In the genomic region with DNA sequence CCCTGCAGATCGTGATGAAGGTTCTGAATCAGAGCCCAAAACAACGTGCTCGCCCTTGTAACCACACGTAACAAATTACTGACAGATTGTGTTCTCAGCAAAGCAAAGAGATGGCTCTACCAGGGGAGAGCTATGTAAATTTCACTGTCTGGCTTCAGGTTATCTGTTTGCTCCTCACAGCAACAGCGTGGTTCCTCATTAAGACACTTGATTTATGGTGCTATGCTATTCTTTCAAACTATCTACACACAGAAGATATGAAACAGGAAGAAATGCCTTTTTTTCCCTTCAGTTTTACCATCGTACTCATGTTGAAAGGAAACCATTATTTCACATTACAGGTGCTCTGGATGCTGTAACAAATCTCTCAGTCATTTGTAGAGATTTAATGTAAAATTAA, we compare ENCODE assay signal across 26 mouse cellular contexts.
DNase-seq lines count a peak whose midpoint lies in the region; ATAC-seq lines count a peak whose summit lies in the region.
"Had no signal": no experiment of that assay in that cellular context is flagged by ENCODE, and none has a peak within 500 bp of the region (broad histone marks: within the 10 kb centered on the region; RNA-seq: fewer than 3 reads in every experiment).

No protein-coding gene starts in this region.

- no peaks in the 10 kb centered on the region for H3K9me3 ChIP-seq in hindbrain, embryonic 14.5 days (ENCODE audit: control insufficient read depth, low read length)
- no peaks in the 10 kb centered on the region for H3K9me3 ChIP-seq in hindbrain, embryonic 11.5 days (ENCODE audit: control insufficient read depth, low read length)
- H3K9me3 ChIP-seq in midbrain, embryonic 15.5 days, result no peaks in the 10 kb centered on the region
- H3K9me3 ChIP-seq in midbrain, embryonic 11.5 days (ENCODE audit: control insufficient read depth, low read length), result no peaks in the 10 kb centered on the region
- H3K9me3 ChIP-seq: forebrain, embryonic 10.5 days; forebrain, embryonic 13.5 days; G1E; hindbrain, embryonic 15.5 days; intestine, embryonic 15.5 days had no signal

- peak overlapping the region; percentile 10; the same call in 1 of the 2 replicates for H3K27ac ChIP-seq in hindbrain, embryonic 14.5 days
- H3K27ac ChIP-seq in hindbrain, embryonic 11.5 days (ENCODE audit: low read depth, low read length), result no peak overlapping the region
- H3K27ac ChIP-seq in midbrain, embryonic 15.5 days, result 0 out of 2 replicates have a peak overlapping the region, but pooled peaks have one; percentile 20
- H3K27ac ChIP-seq in midbrain, embryonic 11.5 days (ENCODE audit: low read depth, low read length), result no peak overlapping the region
- H3K27ac ChIP-seq: forebrain, embryonic 10.5 days; forebrain, embryonic 13.5 days; hindbrain, embryonic 15.5 days; intestine, embryonic 15.5 days had no signal

- no peak overlapping the region for H3K4me3 ChIP-seq in hindbrain, embryonic 14.5 days (replicated peaks; ENCODE audit: low read length)
- H3K4me3 ChIP-seq in hindbrain, embryonic 11.5 days (ENCODE audit: low read depth, low read length), result no peak overlapping the region
- H3K4me3 ChIP-seq in midbrain, embryonic 15.5 days, result no peak overlapping the region
- no peak overlapping the region for H3K4me3 ChIP-seq in midbrain, embryonic 11.5 days (ENCODE audit: low read depth, low read length)
- H3K4me3 ChIP-seq: forebrain, embryonic 10.5 days; forebrain, embryonic 13.5 days; hindbrain, embryonic 15.5 days; intestine, embryonic 15.5 days had no signal

- H3K4me2 ChIP-seq in hindbrain, embryonic 14.5 days (replicated peaks), result no peak overlapping the region
- H3K4me2 ChIP-seq in hindbrain, embryonic 11.5 days (replicated peaks; ENCODE audit: low read depth, low read length), result no peak overlapping the region
- no peak overlapping the region for H3K4me2 ChIP-seq in midbrain, embryonic 15.5 days
- no peak overlapping the region for H3K4me2 ChIP-seq in midbrain, embryonic 11.5 days
- H3K4me2 ChIP-seq: forebrain, embryonic 13.5 days; heart, embryonic 11.5 days; hindbrain, embryonic 15.5 days; intestine, embryonic 15.5 days had no signal

- no peaks in the 10 kb centered on the region for H3K27me3 ChIP-seq in hindbrain, embryonic 14.5 days (ENCODE audit: control insufficient read depth, insufficient read depth, low read length)
- no peaks in the 10 kb centered on the region for H3K27me3 ChIP-seq in hindbrain, embryonic 11.5 days (ENCODE audit: control insufficient read depth, insufficient read depth, low read length)
- no peaks in the 10 kb centered on the region for H3K27me3 ChIP-seq in midbrain, embryonic 15.5 days (replicated peaks)
- H3K27me3 ChIP-seq in midbrain, embryonic 11.5 days (ENCODE audit: control insufficient read depth, insufficient read depth, low read length), result no peaks in the 10 kb centered on the region
- H3K27me3 ChIP-seq: CH12.LX; forebrain, embryonic 13.5 days; hindbrain, embryonic 15.5 days; intestine, embryonic 15.5 days had no signal

- no peak overlapping the region for H3K9ac ChIP-seq in hindbrain, embryonic 14.5 days
- H3K9ac ChIP-seq in hindbrain, embryonic 11.5 days (ENCODE audit: low read depth, low read length), result no peak overlapping the region
- H3K9ac ChIP-seq in midbrain, embryonic 15.5 days, result no peak overlapping the region
- H3K9ac ChIP-seq in midbrain, embryonic 11.5 days (ENCODE audit: low read length), result no peak overlapping the region
- H3K9ac ChIP-seq: forebrain, embryonic 13.5 days; hindbrain, embryonic 15.5 days; intestine, embryonic 15.5 days had no signal

- WGBS in hindbrain, embryonic 14.5 days, result 72% methylated on average over 6 of the region's 6 CpGs
- 88% methylated on average over 6 of the region's 6 CpGs for WGBS in hindbrain, embryonic 11.5 days
- 67% methylated on average over 6 of the region's 6 CpGs for WGBS in midbrain, embryonic 15.5 days
- WGBS in midbrain, embryonic 11.5 days, result 90% methylated on average over 6 of the region's 6 CpGs

- no peaks in the 10 kb centered on the region for H3K36me3 ChIP-seq in hindbrain, embryonic 14.5 days (replicated peaks; ENCODE audit: control insufficient read depth, insufficient read depth)
- H3K36me3 ChIP-seq in hindbrain, embryonic 11.5 days (ENCODE audit: control insufficient read depth, insufficient read depth, low read length), result no peaks in the 10 kb centered on the region
- H3K36me3 ChIP-seq in midbrain, embryonic 15.5 days (replicated peaks), result no peaks in the 10 kb centered on the region
- no peaks in the 10 kb centered on the region for H3K36me3 ChIP-seq in midbrain, embryonic 11.5 days (ENCODE audit: control insufficient read depth, insufficient read depth, low read length)
- H3K36me3 ChIP-seq: forebrain, embryonic 10.5 days; hindbrain, embryonic 15.5 days; intestine, embryonic 15.5 days had no signal

- no peak for ATAC-seq in hindbrain, embryonic 14.5 days (ENCODE audit: low FRiP score)
- no peak for ATAC-seq in hindbrain, embryonic 11.5 days (ENCODE audit: low FRiP score)
- ATAC-seq in midbrain, embryonic 15.5 days (replicated peaks), result no peak
- ATAC-seq in midbrain, embryonic 11.5 days (ENCODE audit: low FRiP score), result no peak
- ATAC-seq in granulocyte monocyte progenitor cell, adult 5-6 weeks (replicated peaks; ENCODE audit: poor library complexity, severe bottlenecking), result peak; percentile 55
- ATAC-seq: activated CD4-positive, CD25-positive, alpha-beta regulatory T cell, adult 4 months; forebrain, embryonic 13.5 days; forebrain, embryonic 16.5 days; intestine, embryonic 15.5 days had no signal

- intact Hi-C loops in left cerebral cortex, postnatal 4 days (cut with DNase I), result no loop called here

- DNase-seq in hindbrain, embryonic 14.5 days (ENCODE audit: low spot score), result no peak
- no peak for DNase-seq in hindbrain, embryonic 11.5 days (ENCODE audit: low spot score)
- DNase-seq in midbrain, embryonic 11.5 days (ENCODE audit: low spot score, missing footprints), result no peak
- no peak for DNase-seq in left cerebral cortex, postnatal 4 days
- DNase-seq in adipocyte (ENCODE audit: low spot score), result no peak
- DNase-seq: adrenal gland, postnatal 10 days; adrenal gland, postnatal 36 days; B cell, adult 2 months; cerebellum, adult 11-12 months; cerebellum, adult 8-10 months; cerebellum, postnatal 10 days; cerebellum, postnatal 36 days; gastrocnemius, postnatal 10 days; gastrocnemius, postnatal 36 days; heart, adult 11 months had no signal

- no peaks in the 10 kb centered on the region; the same call in 1 of the 2 replicates for H3K4me1 ChIP-seq in hindbrain, embryonic 14.5 days (replicated peaks; ENCODE audit: control insufficient read depth, insufficient read depth, low read length)
- H3K4me1 ChIP-seq in hindbrain, embryonic 11.5 days (replicated peaks; ENCODE audit: control insufficient read depth, insufficient read depth, low read length), result no peaks in the 10 kb centered on the region
- H3K4me1 ChIP-seq in midbrain, embryonic 15.5 days, result peaks cover 9% of the 10 kb centered on the region; the same call in 1 of the 2 replicates
- H3K4me1 ChIP-seq in midbrain, embryonic 11.5 days (ENCODE audit: control insufficient read depth, insufficient read depth, low read length), result peaks cover 2% of the 10 kb centered on the region
- H3K4me1 ChIP-seq: intestine, embryonic 15.5 days had no signal

Comparison
In these comparisons a context has a peak if more than half of its experiments do, and no peak if none do; other contexts are left out.
1. H3K27ac ChIP-seq: peak in hindbrain, embryonic 14.5 days (single experiment) and midbrain, embryonic 15.5 days (single experiment); none in hindbrain, embryonic 11.5 days (single experiment) and midbrain, embryonic 11.5 days (single experiment).